Comparison of ENCODE assay signal across 17 mouse cellular contexts in genomic region chr13:20609003-20609688, GRCm38 (mm10).
DNase-seq lines count a peak whose midpoint lies in the region; ATAC-seq and TF ChIP-seq lines count a peak whose summit lies in the region.
"Had no signal": no experiment of that assay in that cellular context is flagged by ENCODE, and none has a peak within 500 bp of the region (broad histone marks: within the 10 kb centered on the region; RNA-seq: fewer than 3 reads in every experiment).

No protein-coding gene starts in this region.

- H3K9me3 ChIP-seq in forebrain, embryonic 13.5 days (replicated peaks), result no peaks in the 10 kb centered on the region
- no peaks in the 10 kb centered on the region for H3K9me3 ChIP-seq in hindbrain, embryonic 15.5 days
- H3K9me3 ChIP-seq in midbrain, postnatal 0 days (ENCODE audit: low read length), result no peaks in the 10 kb centered on the region
- H3K9me3 ChIP-seq in intestine, postnatal 0 days (ENCODE audit: control insufficient read depth), result no peaks in the 10 kb centered on the region
- H3K9me3 ChIP-seq: embryonic facial prominence, embryonic 15.5 days; heart, embryonic 15.5 days; limb, embryonic 15.5 days had no signal

- peaks cover 11% of the 10 kb centered on the region for H3K4me1 ChIP-seq in forebrain, embryonic 13.5 days
- peaks cover 16% of the 10 kb centered on the region for H3K4me1 ChIP-seq in hindbrain, embryonic 15.5 days (replicated peaks)
- no peaks in the 10 kb centered on the region for H3K4me1 ChIP-seq in midbrain, postnatal 0 days (ENCODE audit: insufficient read depth, low read length)
- no peaks in the 10 kb centered on the region for H3K4me1 ChIP-seq in intestine, postnatal 0 days (replicated peaks; ENCODE audit: control insufficient read depth, insufficient read depth, low read length)
- H3K4me1 ChIP-seq: embryonic facial prominence, embryonic 15.5 days; limb, embryonic 15.5 days had no signal

- ATAC-seq in forebrain, embryonic 13.5 days, result peak; percentile 60
- ATAC-seq in hindbrain, embryonic 15.5 days (ENCODE audit: low FRiP score, low read depth), result peak; percentile 68
- 0 out of 2 replicates have a peak, but pooled peaks have one; percentile 41 for ATAC-seq in midbrain, postnatal 0 days (ENCODE audit: low FRiP score)
- ATAC-seq in intestine, postnatal 0 days, result no peak
- ATAC-seq: Patski had no signal

- H3K36me3 ChIP-seq in forebrain, embryonic 13.5 days (ENCODE audit: poor library complexity, severe bottlenecking), result peaks cover 14% of the 10 kb centered on the region; the same call in 1 of the 2 replicates
- H3K36me3 ChIP-seq in hindbrain, embryonic 15.5 days, result peaks cover 5% of the 10 kb centered on the region
- H3K36me3 ChIP-seq in midbrain, postnatal 0 days (ENCODE audit: insufficient read depth, low read length), result peaks cover 3% of the 10 kb centered on the region; the same call in 1 of the 2 replicates
- no peaks in the 10 kb centered on the region; the same call in 1 of the 2 replicates for H3K36me3 ChIP-seq in intestine, postnatal 0 days (ENCODE audit: control insufficient read depth, insufficient read depth)
- H3K36me3 ChIP-seq: embryonic facial prominence, embryonic 15.5 days; heart, embryonic 15.5 days; limb, embryonic 15.5 days had no signal

- no peak overlapping the region for H3K9ac ChIP-seq in forebrain, embryonic 13.5 days
- no peak overlapping the region for H3K9ac ChIP-seq in hindbrain, embryonic 15.5 days
- H3K9ac ChIP-seq in midbrain, postnatal 0 days (replicated peaks; ENCODE audit: low read length, poor library complexity, severe bottlenecking), result no peak overlapping the region
- no peak overlapping the region for H3K9ac ChIP-seq in intestine, postnatal 0 days (ENCODE audit: low read depth, low read length)
- H3K9ac ChIP-seq: embryonic facial prominence, embryonic 15.5 days; heart, embryonic 15.5 days; limb, embryonic 15.5 days had no signal

- H3K4me2 ChIP-seq in forebrain, embryonic 13.5 days, result 0 out of 2 replicates have a peak overlapping the region, but pooled peaks have one; percentile 0
- no peak overlapping the region for H3K4me2 ChIP-seq in hindbrain, embryonic 15.5 days
- no peak overlapping the region for H3K4me2 ChIP-seq in midbrain, postnatal 0 days (ENCODE audit: low read depth, low read length, poor library complexity, severe bottlenecking)
- H3K4me2 ChIP-seq in intestine, postnatal 0 days (replicated peaks; ENCODE audit: low read depth), result no peak overlapping the region
- H3K4me2 ChIP-seq: embryonic facial prominence, embryonic 15.5 days; heart, embryonic 15.5 days; limb, embryonic 15.5 days had no signal

- 4% methylated on average over 3 of the region's 3 CpGs for WGBS in forebrain, embryonic 13.5 days
- whole genome bisulfite sequencing in hindbrain, embryonic 15.5 days, result 9% methylated on average over 3 of the region's 3 CpGs
- 12% methylated on average over 3 of the region's 3 CpGs for WGBS in midbrain, postnatal 0 days
- WGBS in intestine, postnatal 0 days, result 62% methylated on average over 3 of the region's 3 CpGs

- peak; percentile 76 for DNase-seq in brain, embryonic 14.5 days (ENCODE audit: low read depth)
- DNase-seq in midbrain, postnatal 0 days (ENCODE audit: low spot score), result peak; percentile 38
- DNase-seq in embryo, embryonic 10 days (ENCODE audit: low spot score), result no peak
- DNase-seq in adrenal gland, adult 2 months, result no peak
- DNase-seq: adrenal gland, postnatal 36 days; cerebellum, adult 8-10 months; gastrocnemius, postnatal 14 days; heart, adult 2 months; kidney, adult 9 months; lung, postnatal 14 days had no signal

- H3K27ac ChIP-seq in forebrain, embryonic 13.5 days, result peak overlapping the region; percentile 31
- 0 out of 2 replicates have a peak overlapping the region, but pooled peaks have one; percentile 1 for H3K27ac ChIP-seq in hindbrain, embryonic 15.5 days (replicated peaks)
- H3K27ac ChIP-seq in midbrain, postnatal 0 days (ENCODE audit: low read depth, low read length), result no peak overlapping the region
- H3K27ac ChIP-seq in intestine, postnatal 0 days (ENCODE audit: low read depth, low read length), result no peak overlapping the region
- H3K27ac ChIP-seq: embryonic facial prominence, embryonic 15.5 days; heart, adult 2 months; heart, embryonic 15.5 days; limb, embryonic 15.5 days had no signal

- TF ChIP-seq CTCF in brain, embryonic 14.5 days (IDR thresholded peaks at IDR 0.05; ENCODE audit: borderline replicate concordance, extremely low read depth, insufficient read depth, insufficient read length), result no peak
- no peak for TF ChIP-seq CTCF in midbrain, postnatal 0 days (IDR thresholded peaks at IDR 0.05)
- no peak for TF ChIP-seq CTCF in intestine, postnatal 0 days (IDR thresholded peaks at IDR 0.05; ENCODE audit: low read depth)

- no peaks in the 10 kb centered on the region for H3K27me3 ChIP-seq in forebrain, embryonic 13.5 days
- no peaks in the 10 kb centered on the region for H3K27me3 ChIP-seq in hindbrain, embryonic 15.5 days
- H3K27me3 ChIP-seq in midbrain, postnatal 0 days (ENCODE audit: insufficient read depth, low read length), result no peaks in the 10 kb centered on the region
- no peaks in the 10 kb centered on the region for H3K27me3 ChIP-seq in intestine, postnatal 0 days (replicated peaks; ENCODE audit: control insufficient read depth, insufficient read depth, low read length)
- H3K27me3 ChIP-seq: embryonic facial prominence, embryonic 15.5 days; heart, embryonic 15.5 days; limb, embryonic 15.5 days; Patski had no signal

- no peak for TF ChIP-seq POLR2A in brain, embryonic 14.5 days (IDR thresholded peaks at IDR 0.05; ENCODE audit: borderline replicate concordance, extremely low read depth, insufficient read depth, insufficient read length, poor library complexity, severe bottlenecking)

- no peak overlapping the region for H3K4me3 ChIP-seq in forebrain, embryonic 13.5 days
- no peak overlapping the region for H3K4me3 ChIP-seq in hindbrain, embryonic 15.5 days
- H3K4me3 ChIP-seq in midbrain, postnatal 0 days (ENCODE audit: low read depth, low read length), result no peak overlapping the region
- H3K4me3 ChIP-seq in intestine, postnatal 0 days (ENCODE audit: low read depth, low read length), result no peak overlapping the region
- H3K4me3 ChIP-seq: embryonic facial prominence, embryonic 15.5 days; heart, adult 2 months; heart, embryonic 15.5 days; limb, embryonic 15.5 days had no signal

Comparison
In these comparisons a context has a peak if more than half of its experiments do, and no peak if none do; other contexts are left out.
1. DNase-seq: peak in brain, embryonic 14.5 days (single experiment) and midbrain, postnatal 0 days (single experiment); none in embryo, embryonic 10 days (single experiment) and adrenal gland, adult 2 months (single experiment).
2. H3K27ac ChIP-seq: peak in forebrain, embryonic 13.5 days (single experiment) and hindbrain, embryonic 15.5 days (single experiment); none in midbrain, postnatal 0 days (single experiment) and intestine, postnatal 0 days (single experiment).